Mouse (Mus musculus): Measurements from ENCODE around the gene Glg1.

- TF ChIP-seq CTCF (conservative IDR thresholded peaks at IDR 0.05; ENCODE audit: insufficient read depth, insufficient read length, low read depth, low read length) (no peak), POLR2A (IDR thresholded peaks at IDR 0.05; ENCODE audit: low read depth, low read length) (no peak)
Measured at GRCm38 (mm10) chr8:111171661-111172060, 87.4 kb downstream of the Glg1 start.
